Mouse (Mus musculus) ES-Bruce4 (cell line): ENCODE measurements around the gene Pigc.

Source experiments
- CTCF ChIP-seq: IDR thresholded peaks from one replicate; pipeline ENCODE4 v1.8.1; 2011; ENCODE audit warnings: low read depth, low read length
- EP300 ChIP-seq: IDR thresholded peaks from 2 replicates; pipeline ENCODE4 v1.6.1; 2011; ENCODE audit warnings: low read depth, low read length; ENCODE audit not compliant: insufficient read depth
- POLR2A ChIP-seq: IDR thresholded peaks from one replicate; pipeline ENCODE4 v1.8.1; 2011; ENCODE audit warnings: low read length; ENCODE audit not compliant: insufficient read depth

DNA sequence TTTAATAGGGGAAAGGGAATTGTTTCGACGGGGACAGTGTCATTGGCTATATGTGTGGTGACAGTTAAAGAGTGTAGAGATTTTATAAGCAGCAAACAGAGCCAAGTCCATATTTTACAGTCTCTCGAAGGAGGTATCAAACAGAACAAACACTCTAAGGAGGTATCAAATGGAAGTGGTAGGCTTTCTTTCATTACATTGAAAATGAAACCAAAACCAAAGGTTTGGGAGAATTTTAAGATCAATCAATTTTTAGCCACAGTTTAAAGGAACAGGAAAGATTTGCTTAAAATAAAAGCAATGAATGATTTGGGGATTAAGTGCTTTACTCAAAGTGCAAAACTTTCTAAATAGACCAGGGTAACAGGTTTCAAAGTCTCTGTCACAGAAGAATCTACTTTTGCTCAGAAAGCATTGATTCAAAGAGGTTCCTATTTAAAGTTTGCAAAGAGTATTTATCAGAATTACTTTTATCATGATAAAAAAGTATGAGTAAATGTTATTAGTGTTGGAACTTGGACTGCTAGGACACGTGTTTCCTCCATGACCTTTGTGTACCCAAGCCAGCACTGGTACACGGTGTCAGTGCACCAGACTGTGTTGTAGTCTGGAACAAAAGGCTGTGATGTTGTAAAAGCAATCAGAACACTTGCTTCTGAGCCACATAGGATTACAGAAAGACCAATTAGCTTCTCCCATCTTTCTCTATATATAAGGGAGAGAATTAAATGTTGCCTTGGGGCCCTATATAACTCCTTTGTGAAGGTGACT lies 17.8 kb upstream of the Pigc start:
- TF ChIP-seq CTCF = no peak
- no peak for TF ChIP-seq EP300
- no peak for TF ChIP-seq POLR2A
